Mouse (Mus musculus): ENCODE results near the gene 7420426K07Rik.

The 7420426K07Rik gene

GRCm38 (mm10) chr9:98902819-98903218, at the start of gene 7420426K07Rik:
TSS of gene 7420426K07Rik (plus strand) at chr9:98903119.
- no peak for DNase-seq (ENCODE audit: extremely low read depth, low read depth, low spot score)

- no peak for DNase-seq (ENCODE audit: extremely low read depth, low read depth, low spot score)
Measured at GRCm38 (mm10) chr9:98856210-98856609, 46.7 kb upstream of the 7420426K07Rik start, which contains the start of gene Prr23a2. TSS of gene Prr23a2 (plus strand) at chr9:98856494.

GRCm38 (mm10) chr9:98863463-98863862, 39.5 kb upstream of the 7420426K07Rik start:
- DNase-seq (ENCODE audit: extremely low read depth, low read depth, low spot score): no peak

GRCm38 (mm10) chr9:98864571-98864970, 38.3 kb upstream of the 7420426K07Rik start, which contains the start of gene Prr23a3:
TSS of gene Prr23a3 (plus strand) at chr9:98864767.
- no peak for DNase-seq (ENCODE audit: extremely low read depth, low read depth, low spot score)

- DNase-seq (ENCODE audit: extremely low read depth, low read depth, low spot score): no peak
Measured at GRCm38 (mm10) chr9:98901486-98901885, 1.4 kb upstream of the 7420426K07Rik start.

GRCm38 (mm10) chr9:98920629-98921523, 18.0 kb downstream of the 7420426K07Rik start:
- DNase-seq (ENCODE audit: extremely low read depth, low read depth, low spot score): no peak

GRCm38 (mm10) chr9:98923119-98923518, 20.2 kb downstream of the 7420426K07Rik start:
- DNase-seq (ENCODE audit: extremely low read depth, low read depth, low spot score): no peak

- DNase-seq (ENCODE audit: extremely low read depth, low read depth, low spot score): no peak
Measured at GRCm38 (mm10) chr9:98924183-98924582, 21.3 kb downstream of the 7420426K07Rik start.

- no peak for DNase-seq (ENCODE audit: extremely low read depth, low read depth, low spot score)
Measured at GRCm38 (mm10) chr9:98929496-98929895, 26.6 kb downstream of the 7420426K07Rik start.

GRCm38 (mm10) chr9:98932931-98933330, 30.0 kb downstream of the 7420426K07Rik start:
- no peak for DNase-seq (ENCODE audit: extremely low read depth, low read depth, low spot score)

- no peak for DNase-seq (ENCODE audit: extremely low read depth, low read depth, low spot score)
Measured at GRCm38 (mm10) chr9:98935190-98935909, 32.4 kb downstream of the 7420426K07Rik start.

- DNase-seq (ENCODE audit: extremely low read depth, low read depth, low spot score): no peak
Measured at GRCm38 (mm10) chr9:98939290-98939689, 36.4 kb downstream of the 7420426K07Rik start.

- DNase-seq (ENCODE audit: extremely low read depth, low read depth, low spot score): no peak
Measured at GRCm38 (mm10) chr9:98952171-98953050, 49.5 kb downstream of the 7420426K07Rik start.

- no peak for DNase-seq (ENCODE audit: extremely low read depth, low read depth, low spot score)
Measured at GRCm38 (mm10) chr9:98953291-98953690, 50.4 kb downstream of the 7420426K07Rik start.

- no peak for DNase-seq (ENCODE audit: extremely low read depth, low read depth, low spot score)
Measured at GRCm38 (mm10) chr9:98953830-98954229, 50.9 kb downstream of the 7420426K07Rik start.

Measured in fat pad, adult 2 months (tissue).